Mouse (Mus musculus) heart, postnatal 25 days (tissue): ENCODE data around the gene Ppp1r13b. TPM values are rescaled to one million over a fixed set of nuclear protein-coding genes. Genes with fewer than 3 reads are reported as not detected.

Experiments
- total RNA-seq, 2 experiments: library from RNA; stranded (reverse); gene quantifications; 2 replicates each; pipeline ENCODE4 v1.2.3; 2021

The Ppp1r13b gene
- total RNA-seq, 2 experiments from 2014 or later: 17.4 to 19.1 TPM

Other genes with a start within 250 kb of the Ppp1r13b start
- gene Ckb, start 235.8 kb downstream of the Ppp1r13b start, total RNA-seq: 10 to 100 TPM; 91.2 to 98.8 TPM
- gene Trmt61a, start 230.0 kb downstream of the Ppp1r13b start, total RNA-seq: 1 to 10 TPM; 4.4 to 5.7 TPM
- 10 to 100 TPM; 19.4 to 21.2 TPM for gene Bag5, start 194.9 kb downstream of the Ppp1r13b start, total RNA-seq
- gene Apopt1, start 194.8 kb downstream of the Ppp1r13b start, total RNA-seq: 10 to 100 TPM; 32.1 to 36.4 TPM
- gene Klc1, start 149.3 kb downstream of the Ppp1r13b start, total RNA-seq: 10 to 100 TPM; 94.5 to 95.3 TPM
- 1 to 10 TPM; 1.9 to 2.2 TPM for gene Xrcc3, start 94.2 kb downstream of the Ppp1r13b start, total RNA-seq
- 10 to 100 TPM; 61.1 to 66.7 TPM for gene Zfyve21, start 93.9 kb downstream of the Ppp1r13b start, total RNA-seq
- 1,000 to 10,000 TPM; 1,393 to 1,435 TPM for gene Atp5mpl, start 58.9 kb upstream of the Ppp1r13b start, total RNA-seq
- gene Tdrd9, start 63.4 kb upstream of the Ppp1r13b start, total RNA-seq: under 1 TPM; 0.08 to 0.13 TPM
- under 1 TPM in 1 of 2 experiments, not detected in 1; 0.84 TPM for gene Rd3l, start 73.2 kb upstream of the Ppp1r13b start, total RNA-seq
- under 1 TPM; 0.25 to 0.47 TPM for gene Aspg, start 198.6 kb upstream of the Ppp1r13b start, total RNA-seq
- gene Kif26a, start 238.1 kb upstream of the Ppp1r13b start, total RNA-seq: 10 to 100 TPM; 14.3 to 16.6 TPM